Mouse (Mus musculus): ENCODE data around the gene Ephb2. TPM values are rescaled to one million over a fixed set of nuclear protein-coding genes. Genes with fewer than 3 reads are reported as not detected.

Gene Ephb2
- polyA plus RNA-seq, 1 experiment from 2014 or later = 8.7 TPM

DNA sequence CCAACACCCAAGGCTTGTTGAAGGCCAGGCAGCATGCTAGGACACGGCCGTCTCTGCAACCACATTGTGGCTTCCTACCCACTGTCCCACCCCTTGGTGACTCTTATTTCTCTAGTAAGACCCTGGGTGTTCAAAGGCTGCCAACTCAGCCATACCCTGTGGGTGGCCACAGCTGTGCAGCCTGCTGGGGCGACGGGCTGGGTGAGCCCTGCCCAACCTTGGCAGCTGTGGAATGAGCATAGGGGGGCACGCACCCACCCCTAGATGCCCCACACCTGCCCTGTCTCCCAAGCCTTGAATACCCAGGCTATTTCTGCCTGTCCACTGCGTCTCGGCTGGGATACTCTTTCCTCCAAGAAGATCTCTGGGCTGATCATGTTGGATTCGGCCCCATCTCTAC is 81.5 kb downstream of the Ephb2 start:
- WGBS = 84% methylated on average over 8 of the region's 8 CpGs
- Histone ChIP-seq H3K36me3 (0 out of 2 replicates have a peak, but pooled peaks cover 6% of the 10 kb centered on the region), H3K27ac (no peak overlapping the region), H3K4me3 (replicated peaks) (no peak overlapping the region), H3K4me1 (peaks cover 59% of the 10 kb centered on the region), H3K9ac (no peak overlapping the region), H3K4me2 (no peak overlapping the region), H3K27me3 (peaks cover 6% of the 10 kb centered on the region; the same call in 1 of the 2 replicates), H3K9me3 (replicated peaks) (no peaks in the 10 kb centered on the region)
- ATAC-seq (replicated peaks; ENCODE audit: low FRiP score) = no peak

DNA sequence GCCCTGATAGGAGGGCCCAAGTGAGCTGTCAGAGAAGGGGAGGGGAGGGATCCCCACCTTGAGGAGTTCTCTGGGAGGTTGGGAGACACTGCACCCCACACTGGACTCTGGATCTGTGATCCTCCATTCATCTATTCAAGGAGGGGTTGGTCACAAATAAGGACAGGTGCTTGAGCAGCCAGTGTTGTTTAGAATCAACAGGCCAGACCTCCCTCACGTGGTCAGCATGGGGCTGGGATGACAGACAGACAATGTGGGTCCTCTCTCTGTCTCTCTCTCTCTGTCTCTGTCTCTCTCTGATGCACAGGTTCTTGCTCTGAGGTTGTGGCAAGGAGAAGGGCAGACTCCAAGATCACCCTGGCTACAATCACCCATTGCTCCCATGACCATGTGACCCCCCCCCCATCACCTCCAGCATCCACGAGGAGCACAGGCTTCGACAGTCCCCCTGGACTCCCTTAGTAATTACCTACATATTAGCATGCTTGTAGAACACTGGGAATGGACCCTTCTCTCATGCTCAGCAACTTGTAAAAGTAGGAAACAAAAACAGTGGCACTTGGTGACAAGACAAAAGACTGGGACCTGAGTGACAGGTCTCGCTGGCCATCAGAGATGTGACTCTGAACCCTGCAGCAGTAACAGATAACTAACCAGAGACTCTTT is 84.3 kb downstream of the Ephb2 start:
- Histone ChIP-seq H3K4me2 (no peak overlapping the region), H3K9me3 (replicated peaks) (no peaks in the 10 kb centered on the region), H3K4me3 (replicated peaks) (no peak overlapping the region), H3K27ac (no peak overlapping the region), H3K27me3 (peaks cover 3% of the 10 kb centered on the region; the same call in 1 of the 2 replicates), H3K36me3 (no peaks in the 10 kb centered on the region), H3K4me1 (peaks cover 50% of the 10 kb centered on the region), H3K9ac (no peak overlapping the region)
- no peak for ATAC-seq (replicated peaks; ENCODE audit: low FRiP score)
- 39% methylated on average over 4 of the region's 4 CpGs for WGBS

DNA sequence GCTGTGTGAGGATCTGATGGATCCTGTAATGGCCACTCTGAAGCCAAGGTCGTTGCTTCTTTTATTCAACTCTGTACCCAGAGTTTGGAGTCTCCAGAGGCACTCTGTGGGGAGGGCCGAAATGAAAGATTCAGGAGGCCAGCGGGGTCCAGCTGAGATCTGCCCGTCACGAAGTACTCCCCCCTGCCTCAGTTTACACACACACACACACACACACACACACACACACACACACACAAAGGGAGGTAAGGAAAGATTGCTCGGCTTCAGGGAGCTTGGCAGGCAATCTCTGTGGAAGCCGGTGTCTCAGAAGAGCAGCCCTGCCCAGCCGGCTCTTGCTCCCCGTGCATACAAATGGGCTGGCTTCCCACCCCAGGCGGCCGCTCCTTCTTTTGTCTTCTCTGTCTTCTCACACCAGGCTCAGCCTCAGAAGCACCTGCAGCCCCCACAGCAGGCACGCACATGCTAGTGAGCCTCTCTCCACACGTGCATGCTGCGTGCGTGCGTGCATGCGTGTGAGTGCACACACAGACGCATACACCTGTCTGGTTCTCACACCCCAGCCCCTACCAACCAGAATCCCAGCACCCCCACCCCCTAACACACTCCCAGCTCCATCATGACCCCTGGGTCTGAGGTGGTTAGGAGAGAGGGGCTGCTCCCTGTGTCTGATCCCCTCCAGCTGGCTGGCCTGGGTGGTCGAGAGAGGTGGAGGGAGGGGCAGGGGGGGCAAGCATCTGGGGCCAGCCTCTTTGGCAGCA is 85.0 kb downstream of the Ephb2 start:
- Histone ChIP-seq H3K9ac (no peak overlapping the region), H3K4me2 (no peak overlapping the region), H3K4me3 (replicated peaks) (no peak overlapping the region), H3K27ac (no peak overlapping the region), H3K36me3 (no peaks in the 10 kb centered on the region), H3K4me1 (peaks cover 42% of the 10 kb centered on the region), H3K27me3 (peaks cover 3% of the 10 kb centered on the region; the same call in 1 of the 2 replicates), H3K9me3 (replicated peaks) (no peaks in the 10 kb centered on the region)
- no peak for ATAC-seq (replicated peaks; ENCODE audit: low FRiP score)
- 26% methylated on average over 19 of the region's 19 CpGs for WGBS

DNA sequence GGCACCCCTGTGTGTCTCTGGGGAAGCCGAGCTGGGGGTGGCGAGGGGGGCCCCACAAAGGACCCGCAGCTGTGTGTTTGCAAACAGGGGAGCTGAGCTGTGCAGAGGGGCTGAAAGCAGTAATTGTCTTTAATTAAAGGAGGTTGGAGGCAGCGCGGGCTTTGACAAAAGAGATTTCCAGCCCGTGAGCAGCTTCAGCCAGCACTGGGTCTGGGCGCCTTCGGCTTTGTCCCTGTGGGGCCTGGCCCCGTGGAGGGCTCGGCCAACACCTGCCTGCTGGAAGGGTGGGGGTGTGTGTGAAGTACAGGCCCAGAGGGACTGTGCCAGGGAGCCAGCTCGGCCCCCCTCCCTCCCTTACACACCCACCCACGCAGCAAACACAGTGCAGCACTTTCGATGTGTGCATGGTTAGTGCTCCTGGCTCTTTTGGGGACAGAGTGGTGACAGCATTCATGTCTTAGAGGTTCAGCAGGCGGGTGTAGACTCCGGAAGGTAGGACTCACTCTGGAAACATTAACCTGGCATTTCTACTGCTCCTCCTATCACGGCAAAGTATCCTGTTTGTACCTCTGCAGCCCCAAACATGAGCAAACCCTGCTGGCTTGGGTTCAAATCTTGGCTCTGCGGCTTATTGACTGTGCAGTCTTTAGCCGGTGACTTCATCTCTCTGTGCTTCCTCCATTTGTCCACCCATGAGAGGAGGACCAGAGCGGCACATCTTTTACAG is 85.8 kb downstream of the Ephb2 start:
- no peaks in the 10 kb centered on the region for H3K9me3 ChIP-seq (replicated peaks)
- peaks cover 3% of the 10 kb centered on the region; the same call in 1 of the 2 replicates for H3K27me3 ChIP-seq
- H3K4me2 ChIP-seq = no peak overlapping the region
- H3K36me3 ChIP-seq = no peaks in the 10 kb centered on the region
- H3K27ac ChIP-seq = no peak overlapping the region
- no peak for ATAC-seq (replicated peaks; ENCODE audit: low FRiP score)
- peaks cover 35% of the 10 kb centered on the region for H3K4me1 ChIP-seq
- H3K4me3 ChIP-seq (replicated peaks) = no peak overlapping the region
- 39% methylated on average over 19 of the region's 19 CpGs for WGBS
- no peak overlapping the region for H3K9ac ChIP-seq

DNA sequence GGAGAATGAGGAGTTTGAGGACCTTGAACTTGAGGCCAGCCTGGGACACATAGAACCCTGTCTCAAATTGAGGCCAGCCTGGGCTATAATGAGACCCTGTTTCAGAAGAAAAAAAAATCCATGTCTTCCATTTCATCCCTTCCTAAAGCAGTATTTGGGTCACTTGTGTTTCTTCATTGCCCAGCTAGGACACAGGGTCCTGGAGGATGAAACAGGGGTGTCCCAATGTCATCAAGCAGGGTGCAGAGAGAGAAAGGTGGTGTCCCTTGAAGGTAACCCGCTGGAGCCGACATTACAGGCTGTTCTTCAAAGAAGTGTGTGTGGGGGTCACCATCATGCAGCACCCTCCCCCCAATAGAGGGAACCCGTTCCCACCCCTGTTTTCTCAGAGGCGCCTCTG is 86.4 kb downstream of the Ephb2 start:
- no peak for ATAC-seq (replicated peaks; ENCODE audit: low FRiP score)
- Histone ChIP-seq H3K9me3 (replicated peaks) (no peaks in the 10 kb centered on the region), H3K27ac (no peak overlapping the region)

DNA sequence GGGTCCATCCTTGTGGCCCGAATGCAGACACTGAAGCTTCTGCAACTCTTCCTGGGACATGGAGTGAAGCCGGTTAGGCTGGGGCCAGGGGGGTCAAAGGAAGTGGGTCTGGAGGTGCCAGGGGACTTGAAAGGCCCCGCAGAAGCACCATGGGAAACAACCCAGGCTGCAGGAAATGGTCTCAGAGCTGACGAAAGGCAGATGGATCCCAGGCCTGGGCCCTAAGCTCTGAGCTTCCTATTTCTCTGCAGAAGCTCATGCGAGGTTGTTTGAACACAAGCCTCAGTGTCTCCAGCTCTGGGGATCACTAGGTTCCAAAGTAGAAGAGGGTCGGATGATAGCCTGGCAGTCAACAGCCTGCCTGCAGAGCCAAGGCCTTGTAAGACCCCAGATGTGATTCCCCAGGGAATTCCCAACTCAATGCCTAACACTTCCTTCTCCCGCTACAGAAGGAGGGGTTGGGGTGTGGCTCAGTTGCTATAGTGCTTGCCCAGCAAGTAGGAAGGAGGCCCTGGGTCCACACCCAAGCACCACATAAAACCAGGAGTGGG is 86.9 kb downstream of the Ephb2 start:
- WGBS = 37% methylated on average over 7 of the region's 7 CpGs
- no peaks in the 10 kb centered on the region for H3K9me3 ChIP-seq (replicated peaks)
- no peak for ATAC-seq (replicated peaks; ENCODE audit: low FRiP score)
- no peak overlapping the region for H3K4me3 ChIP-seq (replicated peaks)
- H3K9ac ChIP-seq = no peak overlapping the region
- no peaks in the 10 kb centered on the region for H3K36me3 ChIP-seq
- H3K27me3 ChIP-seq = peaks cover 3% of the 10 kb centered on the region; the same call in 1 of the 2 replicates
- H3K27ac ChIP-seq = no peak overlapping the region
- H3K4me2 ChIP-seq = no peak overlapping the region
- H3K4me1 ChIP-seq = peaks cover 38% of the 10 kb centered on the region

More for the DNA sequence above, 86.4 kb downstream of the Ephb2 start:
- 44% methylated on average over 4 of the region's 4 CpGs for WGBS
- peaks cover 33% of the 10 kb centered on the region for H3K4me1 ChIP-seq
- no peak overlapping the region for H3K9ac ChIP-seq
- no peaks in the 10 kb centered on the region for H3K36me3 ChIP-seq
- peaks cover 3% of the 10 kb centered on the region; the same call in 1 of the 2 replicates for H3K27me3 ChIP-seq
- no peak overlapping the region for H3K4me3 ChIP-seq (replicated peaks)
- H3K4me2 ChIP-seq = no peak overlapping the region

DNA sequence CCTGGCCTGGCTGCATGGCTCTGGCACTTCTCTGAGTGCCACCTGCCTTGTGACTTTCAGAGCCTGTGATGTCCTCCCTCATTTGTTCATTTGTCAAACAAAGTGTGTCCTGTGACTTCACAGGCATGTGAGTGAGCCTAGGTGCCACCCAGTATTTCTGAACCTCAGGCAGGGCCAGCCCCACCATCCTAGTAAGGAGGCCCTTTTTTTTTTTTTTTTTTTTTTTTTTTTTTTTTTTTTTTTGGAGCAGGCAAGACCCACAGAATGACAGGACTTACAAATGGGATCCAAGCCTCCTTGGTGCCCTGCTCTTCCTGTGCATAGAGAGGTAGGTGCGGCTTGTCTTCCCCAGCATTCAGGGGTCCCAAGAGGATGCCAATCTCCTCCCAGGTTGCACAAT is 89.3 kb downstream of the Ephb2 start:
- peaks cover 3% of the 10 kb centered on the region; the same call in 1 of the 2 replicates for H3K27me3 ChIP-seq
- 88% methylated on average over 1 of the region's 1 CpGs for WGBS
- no peak overlapping the region for H3K4me2 ChIP-seq
- no peak overlapping the region for H3K27ac ChIP-seq
- H3K9ac ChIP-seq = no peak overlapping the region
- H3K9me3 ChIP-seq (replicated peaks) = no peaks in the 10 kb centered on the region
- no peaks in the 10 kb centered on the region for H3K36me3 ChIP-seq
- no peak overlapping the region for H3K4me3 ChIP-seq (replicated peaks)
- ATAC-seq (replicated peaks; ENCODE audit: low FRiP score) = no peak
- H3K4me1 ChIP-seq = peaks cover 62% of the 10 kb centered on the region

DNA sequence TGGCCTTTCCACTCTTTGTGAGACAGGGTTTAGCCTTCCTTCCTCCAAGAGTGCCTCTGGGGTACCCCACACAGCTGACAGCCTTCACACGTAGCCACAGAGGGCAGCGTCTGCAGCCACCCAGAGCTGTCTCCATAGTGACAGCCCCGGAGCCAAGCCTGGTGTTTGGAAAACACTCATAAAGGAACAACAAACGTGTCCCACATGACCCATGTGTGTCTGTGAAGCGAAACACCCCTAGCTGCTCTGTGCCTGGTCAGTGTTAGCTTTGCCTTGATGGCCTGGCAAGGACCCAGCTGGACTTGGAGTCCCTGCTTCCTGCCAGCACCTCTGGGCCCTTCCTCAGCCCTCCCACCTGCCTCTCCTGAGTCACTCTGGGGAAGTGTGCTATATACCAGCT is 93.1 kb downstream of the Ephb2 start:
- Histone ChIP-seq H3K4me3 (replicated peaks) (no peak overlapping the region), H3K9me3 (replicated peaks) (no peaks in the 10 kb centered on the region), H3K4me2 (no peak overlapping the region), H3K27ac (peak overlapping the region; percentile 76), H3K9ac (no peak overlapping the region), H3K27me3 (no peaks in the 10 kb centered on the region), H3K4me1 (peaks cover 68% of the 10 kb centered on the region), H3K36me3 (no peaks in the 10 kb centered on the region)
- ATAC-seq (replicated peaks; ENCODE audit: low FRiP score) = peak; percentile 72
- WGBS = 11% methylated on average over 5 of the region's 5 CpGs

DNA sequence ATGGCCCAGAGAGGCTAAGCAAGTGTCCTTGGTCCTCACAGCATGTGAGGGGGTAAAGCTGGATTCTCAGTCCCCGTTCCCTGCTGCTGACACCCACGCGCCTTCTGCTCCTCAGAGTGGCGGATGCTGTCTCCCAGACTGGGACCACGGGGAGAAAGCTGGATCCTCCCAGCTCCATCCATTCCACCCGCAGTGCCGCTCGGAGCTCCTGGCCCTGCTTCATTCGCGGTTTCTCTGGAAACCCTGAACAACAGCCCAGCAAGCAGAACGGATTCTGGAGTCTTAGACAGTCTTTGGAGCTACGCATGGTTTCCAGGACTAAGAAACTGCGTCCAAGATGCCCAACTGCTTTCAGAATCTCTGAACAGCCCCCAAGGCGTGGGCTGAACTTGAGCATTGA is 93.9 kb downstream of the Ephb2 start:
- H3K4me2 ChIP-seq = no peak overlapping the region
- no peaks in the 10 kb centered on the region for H3K36me3 ChIP-seq
- 67% methylated on average over 14 of the region's 14 CpGs for WGBS
- H3K4me3 ChIP-seq (replicated peaks) = no peak overlapping the region
- no peaks in the 10 kb centered on the region for H3K27me3 ChIP-seq
- H3K9me3 ChIP-seq (replicated peaks) = no peaks in the 10 kb centered on the region
- H3K9ac ChIP-seq = no peak overlapping the region
- peaks cover 76% of the 10 kb centered on the region for H3K4me1 ChIP-seq
- H3K27ac ChIP-seq = peak overlapping the region; percentile 76
- ATAC-seq (replicated peaks; ENCODE audit: low FRiP score) = no peak

DNA sequence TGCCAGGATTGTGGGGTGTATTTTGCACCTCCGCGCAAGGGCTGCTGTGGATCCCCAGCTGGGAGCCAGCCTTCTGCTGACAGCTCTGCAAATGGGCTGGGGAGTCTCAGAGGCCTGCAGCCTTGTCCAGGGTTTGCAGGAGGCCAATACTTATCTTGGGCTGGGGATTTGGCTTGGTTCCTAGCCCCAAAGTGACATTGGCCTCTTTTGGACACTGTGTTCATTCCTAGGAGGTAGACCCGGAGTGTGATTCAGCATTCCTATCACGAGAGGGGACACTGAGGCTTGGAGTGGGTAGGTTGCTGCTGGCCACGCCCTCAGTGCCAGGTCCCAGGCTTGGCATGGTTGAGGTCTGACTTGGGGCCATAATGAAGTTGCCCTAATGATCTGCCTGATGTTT is 94.8 kb downstream of the Ephb2 start:
- Histone ChIP-seq H3K4me1 (peaks cover 83% of the 10 kb centered on the region), H3K9me3 (replicated peaks) (no peaks in the 10 kb centered on the region)
- 84% methylated on average over 5 of the region's 5 CpGs for WGBS

DNA sequence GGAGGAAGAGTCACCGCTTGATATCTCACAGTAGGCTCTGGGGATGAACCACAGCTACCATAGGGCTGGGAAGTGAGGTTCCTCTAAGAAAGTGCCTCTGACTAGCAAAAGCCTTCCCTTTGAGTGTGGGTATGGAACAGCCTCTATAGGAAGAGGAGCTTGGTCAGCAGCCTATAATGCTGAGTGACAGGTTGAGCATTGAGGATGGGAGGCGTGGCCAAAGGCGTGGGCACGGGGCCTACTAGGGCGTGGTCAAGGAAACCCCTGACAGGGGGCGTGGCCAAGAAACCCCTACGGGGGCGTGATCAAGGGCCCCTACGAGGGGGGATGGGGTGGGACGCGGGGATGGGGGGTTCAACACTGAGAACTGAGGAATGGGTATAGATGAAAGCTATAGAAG is 96.6 kb downstream of the Ephb2 start:
- no peak overlapping the region for H3K4me3 ChIP-seq (replicated peaks)
- H3K4me1 ChIP-seq = peaks cover 90% of the 10 kb centered on the region
- no peaks in the 10 kb centered on the region for H3K36me3 ChIP-seq
- H3K27me3 ChIP-seq = no peaks in the 10 kb centered on the region
- 14% methylated on average over 11 of the region's 11 CpGs for WGBS
- no peak overlapping the region for H3K27ac ChIP-seq
- H3K4me2 ChIP-seq = no peak overlapping the region
- H3K9me3 ChIP-seq (replicated peaks) = no peaks in the 10 kb centered on the region
- no peak; the same call in 1 of the 2 replicates for ATAC-seq (replicated peaks; ENCODE audit: low FRiP score)
- H3K9ac ChIP-seq = no peak overlapping the region

More for the DNA sequence above, 94.8 kb downstream of the Ephb2 start:
- no peaks in the 10 kb centered on the region for H3K36me3 ChIP-seq
- ATAC-seq (replicated peaks; ENCODE audit: low FRiP score) = no peak
- no peak overlapping the region for H3K4me2 ChIP-seq
- H3K27me3 ChIP-seq = no peaks in the 10 kb centered on the region
- no peak overlapping the region for H3K9ac ChIP-seq
- no peak overlapping the region for H3K4me3 ChIP-seq (replicated peaks)
- no peak overlapping the region for H3K27ac ChIP-seq

DNA sequence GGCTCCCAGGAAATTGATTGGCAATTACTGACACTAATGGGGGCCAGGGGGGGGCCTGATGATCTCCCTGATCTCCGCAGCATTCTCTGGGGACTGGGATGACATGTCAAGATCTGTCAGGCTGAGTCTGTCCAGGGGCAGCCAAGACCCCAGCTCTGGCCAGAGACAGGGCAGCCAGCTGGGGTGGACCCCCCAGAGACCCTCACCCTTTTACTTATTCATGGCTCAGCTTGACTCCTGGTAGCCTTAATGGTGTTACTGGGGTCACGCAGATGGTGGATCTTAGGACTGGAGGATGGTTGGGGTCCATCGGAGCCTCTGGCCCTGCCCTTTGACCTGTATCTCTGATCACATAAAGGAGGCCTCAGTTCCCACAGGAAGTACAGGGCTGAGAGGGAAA is 97.5 kb downstream of the Ephb2 start:
- Histone ChIP-seq H3K36me3 (no peaks in the 10 kb centered on the region), H3K27me3 (no peaks in the 10 kb centered on the region), H3K4me1 (peaks cover 89% of the 10 kb centered on the region), H3K9me3 (replicated peaks) (no peaks in the 10 kb centered on the region), H3K4me2 (no peak overlapping the region), H3K9ac (no peak overlapping the region), H3K27ac (no peak overlapping the region), H3K4me3 (replicated peaks) (no peak overlapping the region)
- 60% methylated on average over 3 of the region's 3 CpGs for WGBS
- no peak for ATAC-seq (replicated peaks; ENCODE audit: low FRiP score)
